Mouse (Mus musculus) cerebellum, adult 2 months (tissue): Measurements from ENCODE around the gene Kcnh2.

Experiments used
- CTCF ChIP-seq: fragments of 200-500 bp; IDR thresholded peaks from 2 replicates; pipeline ENCODE4 v1.5.1; 2011; ENCODE audit warnings: low read depth, mild to moderate bottlenecking, control low read depth, low read length, moderate library complexity, borderline replicate concordance; ENCODE audit not compliant: insufficient read depth
- POLR2A ChIP-seq: fragments of 200-500 bp; IDR thresholded peaks from 2 replicates; pipeline ENCODE4 v1.6.1; 2011; ENCODE audit warnings: low read length, control low read depth, borderline replicate concordance; ENCODE audit not compliant: insufficient read depth

DNA sequence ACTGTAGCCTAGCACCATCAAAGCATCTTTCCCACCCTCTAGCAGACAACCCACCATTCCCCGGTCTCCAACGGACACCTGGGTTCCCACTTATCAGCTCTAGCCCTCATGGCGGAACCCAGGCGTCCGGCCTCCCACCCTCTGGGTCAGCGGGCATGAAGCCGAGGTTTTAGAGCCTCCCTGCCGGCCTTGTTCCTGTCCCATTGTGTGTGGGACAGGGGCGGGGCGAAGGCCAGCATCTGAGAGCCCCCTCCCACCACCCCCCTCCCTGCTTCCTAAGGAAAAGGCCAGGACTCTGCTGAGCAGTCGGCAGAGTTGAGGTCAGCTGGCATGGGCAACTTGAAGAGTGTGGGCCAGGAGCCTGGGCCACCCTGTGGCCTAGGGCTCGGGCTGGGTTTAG, 13.1 kb upstream of the Kcnh2 start, which contains the start of gene Nos3:
- TF ChIP-seq CTCF = no peak
- TF ChIP-seq POLR2A = no peak
